Mouse (Mus musculus): ENCODE measurements around the gene Gzmm. TPM values are rescaled to one million over a fixed set of nuclear protein-coding genes. Genes with fewer than 3 reads are reported as not detected.

The Gzmm gene
- polyA plus RNA-seq, 1 experiment from 2014 or later = 1.1 TPM

DNA sequence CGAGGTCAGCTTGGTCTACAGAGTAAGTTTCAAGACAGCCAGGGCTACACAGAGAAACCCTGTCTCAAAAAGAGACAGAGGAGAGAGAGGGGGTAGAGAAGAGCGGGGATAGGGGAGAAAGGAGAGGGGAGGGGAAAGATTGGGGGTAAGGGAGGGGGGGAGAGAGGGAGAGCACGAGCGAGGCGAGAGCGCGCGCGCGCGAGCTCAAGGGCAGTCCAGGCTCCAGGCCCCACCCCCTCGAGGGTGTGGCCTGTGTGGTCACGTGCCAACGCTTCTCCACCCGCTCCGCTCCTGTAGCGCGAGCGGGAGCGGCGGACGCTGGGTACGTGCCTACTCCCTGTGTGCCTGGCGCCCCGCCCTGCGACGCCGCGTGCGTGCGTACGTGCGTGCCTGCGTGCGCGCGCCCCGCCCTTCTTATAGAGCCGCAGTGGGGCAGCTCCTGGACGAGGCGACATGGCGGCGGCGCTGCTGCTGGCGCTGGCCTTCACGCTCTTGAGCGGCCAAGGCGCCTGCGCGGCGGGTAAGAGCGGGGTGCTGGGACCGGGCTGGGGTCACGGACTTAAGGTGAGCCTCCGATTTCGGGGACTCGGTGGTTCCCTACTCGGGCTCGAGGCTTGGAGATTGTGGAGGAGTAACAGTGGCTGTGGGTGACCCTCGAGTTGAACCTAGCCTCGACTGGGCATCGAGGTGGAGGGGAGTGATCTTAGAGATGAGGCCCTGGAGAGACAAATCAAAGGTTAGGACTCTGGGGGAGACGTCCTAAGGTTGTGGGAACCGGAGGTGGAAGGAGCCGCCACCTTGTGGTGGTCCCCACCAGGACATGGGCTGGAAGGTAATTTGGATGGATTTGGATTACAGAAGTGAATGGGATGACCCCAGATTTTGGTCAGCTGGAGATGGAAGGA, 15.5 kb downstream of the Gzmm start, which contains the start of gene Bsg:
Gene Bsg, plus strand, starts transcription at position 427 of the 905 bp plus-strand sequence.
- H3K4me2 ChIP-seq (ENCODE audit: low read depth, low read length) = peak within 1 kb of the TSS; percentile 89
- no peaks in the 10 kb centered on the region for H3K36me3 ChIP-seq (ENCODE audit: control insufficient read depth, insufficient read depth, low read length)
- WGBS = under 1% methylated on average over 54 of the region's 65 CpGs
- no peaks in the 10 kb centered on the region for H3K9me3 ChIP-seq (ENCODE audit: control insufficient read depth, low read length)
- no peaks in the 10 kb centered on the region for H3K27me3 ChIP-seq (ENCODE audit: control insufficient read depth, insufficient read depth, low read length)
- H3K4me1 ChIP-seq (ENCODE audit: control insufficient read depth, insufficient read depth, low read length) = peaks cover 22% of the 10 kb centered on the region
- peak within 1 kb of the TSS; percentile 87 for H3K9ac ChIP-seq (replicated peaks; ENCODE audit: low read depth, low read length)
- H3K4me3 ChIP-seq (ENCODE audit: low read depth, low read length) = peak within 1 kb of the TSS; percentile 67
- H3K27ac ChIP-seq (ENCODE audit: low read depth, low read length) = peak within 1 kb of the TSS; percentile 44
- peak; percentile 93 for ATAC-seq (ENCODE audit: low read depth)

DNA sequence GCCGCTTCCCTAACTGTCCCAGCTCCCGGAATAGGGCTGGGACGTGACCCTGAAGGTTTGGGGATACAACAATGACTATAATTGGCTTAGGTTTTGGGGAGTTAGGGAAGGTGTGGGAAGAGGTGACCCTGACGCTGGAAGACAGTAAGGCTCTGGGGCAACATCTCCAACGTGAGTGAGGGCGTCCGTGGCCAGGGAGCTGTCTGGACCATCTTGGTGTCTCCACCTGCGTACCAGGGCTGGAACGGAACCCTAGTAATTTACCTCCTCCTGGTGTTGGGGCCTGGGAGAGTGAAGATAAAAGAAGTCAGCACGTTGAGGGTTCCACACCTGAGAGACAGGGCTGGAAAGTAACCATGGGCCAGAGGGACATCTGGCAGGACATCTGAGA, 16.1 kb downstream of the Gzmm start:
- Histone ChIP-seq H3K9ac (replicated peaks; ENCODE audit: low read depth, low read length) (peak overlapping the region; percentile 87), H3K36me3 (ENCODE audit: control insufficient read depth, insufficient read depth, low read length) (peaks cover 5% of the 10 kb centered on the region; the same call in 1 of the 2 replicates), H3K4me2 (ENCODE audit: low read depth, low read length) (peak overlapping the region; percentile 89), H3K4me1 (ENCODE audit: control insufficient read depth, insufficient read depth, low read length) (peaks cover 22% of the 10 kb centered on the region), H3K27me3 (ENCODE audit: control insufficient read depth, insufficient read depth, low read length) (no peaks in the 10 kb centered on the region), H3K27ac (ENCODE audit: low read depth, low read length) (no peak overlapping the region), H3K4me3 (ENCODE audit: low read depth, low read length) (peak overlapping the region; percentile 67), H3K9me3 (ENCODE audit: control insufficient read depth, low read length) (no peaks in the 10 kb centered on the region)
- WGBS = 7% methylated on average over 10 of the region's 10 CpGs
- no peak for ATAC-seq (ENCODE audit: low read depth)

DNA sequence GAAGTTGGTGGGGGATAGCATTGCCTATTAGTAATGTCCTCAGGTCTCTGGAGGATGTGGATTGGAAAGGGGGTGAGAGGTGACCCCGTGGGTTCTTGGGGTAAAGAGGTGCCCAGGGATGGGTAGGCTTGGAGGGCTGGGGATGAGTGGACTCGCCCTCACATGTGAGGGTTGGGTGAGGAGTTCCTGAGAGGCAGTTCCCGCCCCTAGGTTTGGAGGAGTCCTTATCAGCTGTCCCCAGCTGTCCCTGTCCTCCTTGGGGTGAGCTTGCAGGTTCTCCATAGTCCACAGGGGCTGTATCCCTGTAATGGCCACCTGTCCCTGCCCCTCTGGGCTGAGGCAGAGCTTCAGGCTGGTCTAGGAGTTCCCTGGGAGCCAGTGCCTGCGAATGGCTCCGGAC, 17.1 kb downstream of the Gzmm start:
- WGBS = 88% methylated on average over 5 of the region's 5 CpGs
- Histone ChIP-seq H3K9me3 (ENCODE audit: control insufficient read depth, low read length) (no peaks in the 10 kb centered on the region), H3K4me1 (ENCODE audit: control insufficient read depth, insufficient read depth, low read length) (peaks cover 22% of the 10 kb centered on the region), H3K27me3 (ENCODE audit: control insufficient read depth, insufficient read depth, low read length) (no peaks in the 10 kb centered on the region), H3K27ac (ENCODE audit: low read depth, low read length) (no peak overlapping the region), H3K9ac (replicated peaks; ENCODE audit: low read depth, low read length) (no peak overlapping the region), H3K4me3 (ENCODE audit: low read depth, low read length) (peak overlapping the region; percentile 67), H3K36me3 (ENCODE audit: control insufficient read depth, insufficient read depth, low read length) (peaks cover 15% of the 10 kb centered on the region), H3K4me2 (ENCODE audit: low read depth, low read length) (peak overlapping the region; percentile 89)
- no peak for ATAC-seq (ENCODE audit: low read depth)

DNA sequence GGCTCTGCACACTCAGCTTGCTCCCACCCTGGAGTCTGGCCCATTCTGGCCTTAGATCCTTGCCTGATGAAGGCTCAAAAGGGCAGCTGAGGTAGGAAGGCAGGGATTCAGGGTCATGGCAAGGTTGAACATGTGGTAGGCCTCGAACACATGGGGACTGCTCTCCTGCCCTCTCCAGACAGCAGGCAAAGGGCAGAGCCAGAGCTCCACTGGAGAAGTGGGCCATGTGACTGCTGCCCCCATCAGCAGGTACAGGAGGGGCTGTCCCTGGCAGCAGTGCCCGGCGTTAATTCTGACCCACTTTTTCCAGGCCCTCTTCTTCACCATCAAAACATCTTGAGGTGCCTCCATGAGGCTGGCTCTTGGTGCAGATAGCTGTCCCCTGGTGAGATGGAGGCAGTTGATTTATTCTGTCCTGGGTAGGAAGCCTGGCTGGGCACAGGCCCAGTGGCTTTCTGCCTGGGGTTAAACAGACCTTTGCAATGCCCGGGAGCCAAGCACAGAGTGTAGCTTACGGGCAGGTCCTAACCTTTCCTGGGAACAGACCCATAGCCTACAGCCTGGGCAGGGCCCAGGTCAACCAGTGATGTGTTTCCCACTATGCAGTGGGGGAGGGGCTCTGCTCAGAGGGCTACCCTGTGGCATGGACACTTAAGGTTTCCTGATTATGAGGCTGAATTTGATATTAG, 17.7 kb downstream of the Gzmm start:
- Histone ChIP-seq H3K4me3 (ENCODE audit: low read depth, low read length) (no peak overlapping the region), H3K4me1 (ENCODE audit: control insufficient read depth, insufficient read depth, low read length) (peaks cover 22% of the 10 kb centered on the region), H3K9ac (replicated peaks; ENCODE audit: low read depth, low read length) (no peak overlapping the region; the same call in 1 of the 2 replicates), H3K9me3 (ENCODE audit: control insufficient read depth, low read length) (no peaks in the 10 kb centered on the region), H3K36me3 (ENCODE audit: control insufficient read depth, insufficient read depth, low read length) (peaks cover 17% of the 10 kb centered on the region), H3K4me2 (ENCODE audit: low read depth, low read length) (peak overlapping the region; percentile 89; the same call in 1 of the 2 replicates), H3K27ac (ENCODE audit: low read depth, low read length) (no peak overlapping the region), H3K27me3 (ENCODE audit: control insufficient read depth, insufficient read depth, low read length) (no peaks in the 10 kb centered on the region)
- ATAC-seq (ENCODE audit: low read depth) = no peak
- 87% methylated on average over 5 of the region's 5 CpGs for WGBS

DNA sequence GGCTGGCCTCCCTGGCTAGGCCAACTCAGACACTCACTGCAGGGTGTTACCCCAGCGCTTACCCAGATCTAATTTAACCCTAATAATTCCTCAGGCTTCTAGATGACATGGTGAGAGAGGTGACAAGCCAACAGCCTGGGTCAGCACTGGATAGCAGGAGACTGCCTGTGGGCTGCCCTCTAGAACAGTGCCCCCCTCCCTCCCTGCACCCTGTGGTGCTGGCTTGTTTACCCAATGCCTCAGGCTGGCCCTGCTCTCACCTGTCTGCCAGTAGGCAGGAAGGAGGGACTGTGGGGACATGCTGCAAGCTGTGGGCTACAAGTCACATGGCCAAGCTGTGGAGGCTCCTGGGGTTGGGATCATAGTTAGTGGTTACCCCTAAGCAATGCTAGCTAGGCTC, 18.3 kb downstream of the Gzmm start:
- Histone ChIP-seq H3K4me2 (ENCODE audit: low read depth, low read length) (0 out of 2 replicates have a peak overlapping the region, but pooled peaks have one; percentile 12), H3K4me1 (ENCODE audit: control insufficient read depth, insufficient read depth, low read length) (peaks cover 22% of the 10 kb centered on the region), H3K27me3 (ENCODE audit: control insufficient read depth, insufficient read depth, low read length) (no peaks in the 10 kb centered on the region), H3K9me3 (ENCODE audit: control insufficient read depth, low read length) (no peaks in the 10 kb centered on the region), H3K36me3 (ENCODE audit: control insufficient read depth, insufficient read depth, low read length) (peaks cover 21% of the 10 kb centered on the region), H3K4me3 (ENCODE audit: low read depth, low read length) (no peak overlapping the region), H3K9ac (replicated peaks; ENCODE audit: low read depth, low read length) (no peak overlapping the region), H3K27ac (ENCODE audit: low read depth, low read length) (no peak overlapping the region)
- ATAC-seq (ENCODE audit: low read depth) = no peak
- 52% methylated on average over 1 of the region's 1 CpGs for WGBS

DNA sequence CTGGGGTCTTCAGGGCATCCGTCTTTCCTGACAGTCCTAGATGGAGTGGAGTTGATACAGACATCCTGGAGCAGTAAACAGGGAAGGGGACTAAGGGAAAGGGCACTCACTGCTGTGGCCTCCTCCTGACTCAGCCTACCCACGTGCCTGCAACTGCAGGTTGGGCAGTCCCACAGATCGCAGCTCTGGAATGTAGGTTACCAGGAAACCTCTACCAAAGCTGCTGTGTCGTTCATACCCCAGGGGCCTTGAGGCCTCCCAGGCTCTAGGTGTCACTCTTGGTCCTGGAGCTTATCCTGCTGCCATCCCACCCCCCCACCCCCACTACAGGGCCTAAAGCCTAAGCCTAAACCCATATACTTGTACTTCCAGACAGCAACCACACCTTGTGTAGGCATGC, 18.9 kb downstream of the Gzmm start:
- peaks cover 21% of the 10 kb centered on the region for H3K36me3 ChIP-seq (ENCODE audit: control insufficient read depth, insufficient read depth, low read length)
- no peak overlapping the region for H3K27ac ChIP-seq (ENCODE audit: low read depth, low read length)
- H3K4me3 ChIP-seq (ENCODE audit: low read depth, low read length) = no peak overlapping the region
- H3K9ac ChIP-seq (replicated peaks; ENCODE audit: low read depth, low read length) = no peak overlapping the region
- H3K4me2 ChIP-seq (ENCODE audit: low read depth, low read length) = no peak overlapping the region
- no peaks in the 10 kb centered on the region for H3K27me3 ChIP-seq (ENCODE audit: control insufficient read depth, insufficient read depth, low read length)
- no peak for ATAC-seq (ENCODE audit: low read depth)
- H3K4me1 ChIP-seq (ENCODE audit: control insufficient read depth, insufficient read depth, low read length) = peaks cover 22% of the 10 kb centered on the region
- no peaks in the 10 kb centered on the region for H3K9me3 ChIP-seq (ENCODE audit: control insufficient read depth, low read length)
- 79% methylated on average over 4 of the region's 4 CpGs for WGBS

DNA sequence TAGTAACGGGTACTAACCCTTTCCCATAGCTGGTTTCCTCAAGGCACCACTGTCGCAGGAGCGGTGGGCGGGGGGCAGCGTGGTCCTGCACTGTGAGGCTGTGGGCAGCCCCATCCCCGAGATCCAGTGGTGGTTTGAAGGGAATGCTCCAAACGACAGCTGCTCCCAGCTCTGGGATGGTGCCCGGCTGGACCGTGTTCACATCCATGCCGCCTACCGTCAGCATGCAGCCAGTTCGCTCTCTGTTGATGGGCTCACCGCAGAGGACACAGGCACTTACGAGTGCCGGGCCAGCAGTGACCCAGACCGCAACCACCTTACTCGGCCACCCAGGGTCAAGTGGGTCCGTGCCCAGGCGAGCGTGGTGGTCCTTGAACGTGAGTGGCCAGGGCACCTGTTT, 19.8 kb downstream of the Gzmm start:
- no peak for ATAC-seq (ENCODE audit: low read depth)
- Histone ChIP-seq H3K27me3 (ENCODE audit: control insufficient read depth, insufficient read depth, low read length) (no peaks in the 10 kb centered on the region), H3K27ac (ENCODE audit: low read depth, low read length) (no peak overlapping the region), H3K36me3 (ENCODE audit: control insufficient read depth, insufficient read depth, low read length) (peaks cover 21% of the 10 kb centered on the region), H3K9me3 (ENCODE audit: control insufficient read depth, low read length) (no peaks in the 10 kb centered on the region), H3K4me2 (ENCODE audit: low read depth, low read length) (no peak overlapping the region), H3K4me1 (ENCODE audit: control insufficient read depth, insufficient read depth, low read length) (peaks cover 22% of the 10 kb centered on the region), H3K9ac (replicated peaks; ENCODE audit: low read depth, low read length) (no peak overlapping the region), H3K4me3 (ENCODE audit: low read depth, low read length) (no peak overlapping the region)
- 94% methylated on average over 21 of the region's 21 CpGs for WGBS

DNA sequence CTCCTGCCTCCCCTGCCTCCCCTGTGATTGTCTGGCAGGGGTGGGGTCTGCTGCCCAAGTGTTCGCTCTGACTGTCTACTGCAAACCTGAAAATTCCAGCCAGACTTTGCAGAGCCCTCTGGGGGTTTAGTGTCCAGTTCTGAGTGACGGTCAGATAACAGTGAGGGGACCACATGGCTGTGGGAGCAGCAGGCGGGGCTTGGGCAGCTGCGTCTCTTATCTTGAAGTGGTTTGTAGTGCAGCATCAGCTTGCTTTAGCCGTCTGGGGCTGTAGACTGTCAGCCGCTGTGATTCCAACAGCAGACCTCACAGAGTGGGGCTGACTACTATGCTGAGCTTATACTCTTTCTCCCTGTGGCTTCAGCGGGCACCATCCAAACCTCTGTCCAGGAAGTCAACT, 20.5 kb downstream of the Gzmm start:
- no peak overlapping the region for H3K4me2 ChIP-seq (ENCODE audit: low read depth, low read length)
- peaks cover 21% of the 10 kb centered on the region for H3K36me3 ChIP-seq (ENCODE audit: control insufficient read depth, insufficient read depth, low read length)
- H3K9me3 ChIP-seq (ENCODE audit: control insufficient read depth, low read length) = no peaks in the 10 kb centered on the region
- no peaks in the 10 kb centered on the region for H3K27me3 ChIP-seq (ENCODE audit: control insufficient read depth, insufficient read depth, low read length)
- no peak for ATAC-seq (ENCODE audit: low read depth)
- H3K9ac ChIP-seq (replicated peaks; ENCODE audit: low read depth, low read length) = no peak overlapping the region
- 88% methylated on average over 7 of the region's 7 CpGs for WGBS
- no peak overlapping the region for H3K27ac ChIP-seq (ENCODE audit: low read depth, low read length)
- no peak overlapping the region for H3K4me3 ChIP-seq (ENCODE audit: low read depth, low read length)
- peaks cover 22% of the 10 kb centered on the region for H3K4me1 ChIP-seq (ENCODE audit: control insufficient read depth, insufficient read depth, low read length)

DNA sequence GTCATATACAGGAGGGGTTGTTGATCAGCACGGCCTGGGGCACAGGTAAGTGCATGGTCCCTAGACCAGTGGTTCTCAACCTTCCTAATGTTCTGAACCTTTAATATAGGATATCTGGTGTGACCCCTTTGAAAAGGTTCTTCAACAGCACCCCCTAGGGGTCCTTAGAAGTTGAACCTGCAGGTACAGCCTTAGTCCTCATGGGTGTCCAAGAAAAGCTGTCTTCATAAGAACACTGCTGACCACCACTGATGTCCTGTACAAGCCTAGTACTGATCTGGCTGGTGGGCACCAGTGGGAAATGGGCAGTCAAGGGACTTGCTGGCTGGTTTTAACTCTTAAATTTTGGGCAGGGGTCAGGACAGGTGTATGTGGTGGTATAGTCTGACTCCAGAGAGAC, 23.2 kb downstream of the Gzmm start:
- H3K27ac ChIP-seq (ENCODE audit: low read depth, low read length) = no peak overlapping the region
- H3K9ac ChIP-seq (replicated peaks; ENCODE audit: low read depth, low read length) = no peak overlapping the region
- H3K4me2 ChIP-seq (ENCODE audit: low read depth, low read length) = no peak overlapping the region
- no peaks in the 10 kb centered on the region for H3K9me3 ChIP-seq (ENCODE audit: control insufficient read depth, low read length)
- WGBS = 88% methylated on average over 1 of the region's 1 CpGs
- H3K36me3 ChIP-seq (ENCODE audit: control insufficient read depth, insufficient read depth, low read length) = peaks cover 21% of the 10 kb centered on the region
- H3K27me3 ChIP-seq (ENCODE audit: control insufficient read depth, insufficient read depth, low read length) = peaks cover 14% of the 10 kb centered on the region
- peaks cover 3% of the 10 kb centered on the region; the same call in 1 of the 2 replicates for H3K4me1 ChIP-seq (ENCODE audit: control insufficient read depth, insufficient read depth, low read length)
- ATAC-seq (ENCODE audit: low read depth) = no peak
- no peak overlapping the region for H3K4me3 ChIP-seq (ENCODE audit: low read depth, low read length)
